Mouse (Mus musculus) gastrocnemius, postnatal 10 days (tissue): ENCODE data around the gene Emsy. TPM values are rescaled to one million over a fixed set of nuclear protein-coding genes. Genes with fewer than 3 reads are reported as not detected.

Experiments
- DNase-seq: peaks from one replicate; pipeline ENCODE4 v3.0.0; 2021; ENCODE audit warnings: mixed read lengths
- total RNA-seq, 2 experiments: library from RNA; stranded (reverse); gene quantifications; 2 replicates each; pipeline ENCODE4 v1.2.3; 2021

The Emsy gene
- total RNA-seq, 2 experiments from 2014 or later: 18.4 to 26.6 TPM

- DNase-seq: no peak
Observed at GRCm38 (mm10) chr7:98541564-98541963, 115.0 kb downstream of the Emsy start.

GRCm38 (mm10) chr7:98540879-98541278, 115.7 kb downstream of the Emsy start:
- DNase-seq: no peak

GRCm38 (mm10) chr7:98537967-98538573, 118.5 kb downstream of the Emsy start:
- no peak for DNase-seq

GRCm38 (mm10) chr7:98537210-98537966, 119.2 kb downstream of the Emsy start:
- DNase-seq: no peak

Other genes with a start within 250 kb of the Emsy start
- not detected for gene Gucy2d, start 216.4 kb downstream of the Emsy start, total RNA-seq
- 1 to 10 TPM; 7.4 to 8.8 TPM for gene Lrrc32, start 167.5 kb downstream of the Emsy start, total RNA-seq
- 10 to 100 TPM; 74.8 to 77.7 TPM for gene Thap12, start 46.3 kb upstream of the Emsy start, total RNA-seq
- gene Wnt11, start 178.3 kb upstream of the Emsy start, total RNA-seq: 10 to 100 TPM; 10.5 to 12.8 TPM